8 mouse cellular contexts compared by ENCODE assay signal in the genomic region with DNA sequence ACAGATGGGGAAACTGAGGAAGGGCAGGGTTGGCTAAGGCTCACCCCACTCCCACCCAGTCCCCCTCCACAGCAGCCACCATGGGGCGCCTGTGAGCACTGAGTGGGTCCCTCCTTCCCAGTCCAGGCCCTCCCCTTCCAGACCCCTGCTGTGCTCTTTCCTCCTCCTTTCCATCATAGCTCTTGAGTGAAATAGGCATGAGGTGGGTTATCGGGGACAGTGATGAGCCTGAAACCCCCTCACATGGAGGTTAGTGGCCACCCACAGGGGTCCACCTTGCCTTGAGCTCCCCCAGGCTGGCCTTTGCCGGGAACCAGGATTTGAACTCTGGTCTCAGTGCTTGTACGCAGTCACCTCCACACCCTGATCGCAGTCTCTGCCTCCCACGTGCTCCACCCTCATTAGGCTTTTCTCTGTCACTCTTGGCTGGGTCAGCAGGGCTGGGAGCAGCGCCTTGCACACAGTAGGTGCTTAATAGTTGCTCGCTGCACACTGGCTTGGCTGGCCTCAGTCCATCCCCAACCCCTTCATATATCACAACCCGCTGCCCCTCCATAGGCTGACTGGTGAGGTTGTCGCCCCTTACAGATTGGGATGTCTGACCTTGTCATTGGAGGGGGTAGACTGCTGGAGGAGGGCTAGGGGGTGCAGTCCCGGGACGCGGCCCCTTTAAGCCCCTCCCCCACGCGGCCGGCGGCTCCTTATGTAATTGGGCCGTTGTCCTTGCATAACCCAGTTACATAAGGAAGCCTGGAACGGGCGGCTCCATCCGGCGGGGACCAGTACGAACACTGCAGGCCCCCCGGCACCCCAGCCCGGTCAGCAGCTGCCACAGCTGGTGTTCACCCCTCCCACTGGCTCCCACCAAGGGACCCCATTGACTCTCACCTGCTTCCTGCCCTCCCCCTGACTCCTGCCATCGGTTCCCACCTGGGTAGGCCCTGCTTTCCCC. TPM values are rescaled to one million over a fixed set of nuclear protein-coding genes. Genes with fewer than 3 reads are reported as not detected.
DNase-seq lines count a peak whose midpoint lies in the region; ATAC-seq and TF ChIP-seq lines count a peak whose summit lies in the region.

No protein-coding gene starts in this region.

- peaks cover 37% of the 10 kb centered on the region for H3K36me3 ChIP-seq in limb, embryonic 14.5 days (ENCODE audit: control insufficient read depth, insufficient read depth, low read length)
- H3K36me3 ChIP-seq in midbrain, embryonic 14.5 days (ENCODE audit: control insufficient read depth, insufficient read depth, low read length): no peaks in the 10 kb centered on the region
- H3K36me3 ChIP-seq in stomach, embryonic 16.5 days (ENCODE audit: control insufficient read depth, insufficient read depth, low read length): no peaks in the 10 kb centered on the region; the same call in 1 of the 2 replicates

- 0 out of 2 replicates have a peak overlapping the region, but pooled peaks have one; percentile 8 for H3K4me3 ChIP-seq in limb, embryonic 14.5 days (replicated peaks; ENCODE audit: low read length)
- H3K4me3 ChIP-seq in midbrain, embryonic 14.5 days (replicated peaks; ENCODE audit: low read depth, low read length): no peak overlapping the region
- H3K4me3 ChIP-seq in stomach, embryonic 16.5 days (replicated peaks; ENCODE audit: low read length): peak overlapping the region; percentile 16; the same call in 1 of the 2 replicates

- no peak for TF ChIP-seq POLR2A in limb, embryonic 14.5 days (IDR thresholded peaks at IDR 0.05; ENCODE audit: borderline replicate concordance, extremely low read depth, insufficient read depth, insufficient read length)

- 30% methylated on average over 23 of the region's 26 CpGs for WGBS in limb, embryonic 14.5 days
- 31% methylated on average over 26 of the region's 26 CpGs for WGBS in midbrain, embryonic 14.5 days
- 24% methylated on average over 26 of the region's 26 CpGs for WGBS in stomach, embryonic 16.5 days

- ATAC-seq in limb, embryonic 14.5 days (ENCODE audit: low FRiP score, low read depth): 0 out of 2 replicates have a peak, but pooled peaks have one; percentile 3
- no peak; the same call in 1 of the 2 replicates for ATAC-seq in midbrain, embryonic 14.5 days (ENCODE audit: low FRiP score, low TSS enrichment)
- ATAC-seq in stomach, embryonic 16.5 days (ENCODE audit: insufficient read depth, low FRiP score): peak; percentile 9; the same call in 1 of the 2 replicates

- H3K27me3 ChIP-seq in limb, embryonic 14.5 days (ENCODE audit: control insufficient read depth, insufficient read depth, low read length): no peaks in the 10 kb centered on the region
- H3K27me3 ChIP-seq in midbrain, embryonic 14.5 days (ENCODE audit: control insufficient read depth, insufficient read depth, low read length): peaks cover 1% of the 10 kb centered on the region; the same call in 1 of the 2 replicates
- no peaks in the 10 kb centered on the region for H3K27me3 ChIP-seq in stomach, embryonic 16.5 days (ENCODE audit: control insufficient read depth, insufficient read depth, low read length)

- H3K9me3 ChIP-seq in limb, embryonic 14.5 days (ENCODE audit: control insufficient read depth, low read length): no peaks in the 10 kb centered on the region
- no peaks in the 10 kb centered on the region for H3K9me3 ChIP-seq in midbrain, embryonic 14.5 days (ENCODE audit: control insufficient read depth, low read length)
- no peaks in the 10 kb centered on the region for H3K9me3 ChIP-seq in stomach, embryonic 16.5 days (replicated peaks; ENCODE audit: control insufficient read depth, low read length)

- 0 out of 2 replicates have a peak overlapping the region, but pooled peaks have one; percentile 10 for H3K27ac ChIP-seq in limb, embryonic 14.5 days (replicated peaks; ENCODE audit: low read depth, low read length)
- H3K27ac ChIP-seq in midbrain, embryonic 14.5 days (replicated peaks; ENCODE audit: low read depth, low read length): no peak overlapping the region
- H3K27ac ChIP-seq in stomach, embryonic 16.5 days (ENCODE audit: low read length): peak overlapping the region; percentile 94

- no peak overlapping the region; the same call in 1 of the 2 replicates for H3K9ac ChIP-seq in limb, embryonic 14.5 days (ENCODE audit: low read depth, low read length, severe bottlenecking)
- 0 out of 2 replicates have a peak overlapping the region, but pooled peaks have one; percentile 16 for H3K9ac ChIP-seq in midbrain, embryonic 14.5 days (replicated peaks; ENCODE audit: low read length)
- H3K9ac ChIP-seq in stomach, embryonic 16.5 days (ENCODE audit: low read length): peak overlapping the region; percentile 62

- peak overlapping the region; percentile 28 for H3K4me2 ChIP-seq in limb, embryonic 14.5 days (replicated peaks; ENCODE audit: low read depth, low read length, severe bottlenecking)
- peak overlapping the region; percentile 24; the same call in 1 of the 2 replicates for H3K4me2 ChIP-seq in midbrain, embryonic 14.5 days (ENCODE audit: low read length)
- peak overlapping the region; percentile 45 for H3K4me2 ChIP-seq in stomach, embryonic 16.5 days (ENCODE audit: low read depth, low read length)

- peak; percentile 85 for DNase-seq in cerebellum, adult 11 months
- no peak for DNase-seq in cerebellum, postnatal 4 days (ENCODE audit: low spot score in 2 of 2)
- DNase-seq in cerebellum, postnatal 25 days: peak; percentile 89 to 91
- peak; percentile 93 to 95 for DNase-seq in heart, adult 18-20 months
- peak; percentile 92 for DNase-seq in kidney, adult 11 months
- DNase-seq in limb, embryonic 14.5 days (ENCODE audit: low spot score): peak; percentile 59
- DNase-seq in midbrain, embryonic 14.5 days: peak; percentile 63

- peaks cover 73% of the 10 kb centered on the region for H3K4me1 ChIP-seq in limb, embryonic 14.5 days (ENCODE audit: control insufficient read depth, insufficient read depth, low read length)
- H3K4me1 ChIP-seq in midbrain, embryonic 14.5 days (ENCODE audit: control insufficient read depth, insufficient read depth, low read length): peaks cover 23% of the 10 kb centered on the region
- H3K4me1 ChIP-seq in stomach, embryonic 16.5 days (ENCODE audit: control insufficient read depth, insufficient read depth, low read length): peaks cover 87% of the 10 kb centered on the region

RNA-seq across cellular contexts. Expression of gene Smim24, which starts 20.7 kb away (rescaled TPM):
- total RNA-seq in heart, adult 18-20 months (2021): 1 to 10 TPM; 1.9 to 2.2 TPM
- polyA plus RNA-seq in limb, embryonic 14.5 days (2012; rRNA removed): 7.5 and 7.8 TPM in 2 replicates
- polyA plus RNA-seq in limb, embryonic 14.5 days (2014; fragmentation: Nextera tagmentation; extraction: Ambion mirVana): 4.3 and 4.6 TPM in 2 replicates
- polyA plus RNA-seq in midbrain, embryonic 14.5 days (2014; fragmentation: Nextera tagmentation; extraction: Ambion mirVana): 1.0 and 1.2 TPM in 2 replicates
- 61.8 and 65.3 TPM in 2 replicates for polyA plus RNA-seq in stomach, embryonic 16.5 days (2015; fragmentation: Nextera tagmentation; extraction: Ambion mirVana)

RNA-seq across cellular contexts. Expression of gene Gm48552, which starts 24.8 kb away (rescaled TPM):
- under 1 TPM in 1 of 2 experiments, not detected in 1; 0.51 TPM for total RNA-seq in heart, adult 18-20 months (2021)
- 6.8 and 9.5 TPM in 2 replicates for polyA plus RNA-seq in limb, embryonic 14.5 days (2012; rRNA removed)
- 0.99 and 1.2 TPM in 2 replicates for polyA plus RNA-seq in limb, embryonic 14.5 days (2014; fragmentation: Nextera tagmentation; extraction: Ambion mirVana)
- 1.3 and 2.9 TPM in 2 replicates for polyA plus RNA-seq in midbrain, embryonic 14.5 days (2014; fragmentation: Nextera tagmentation; extraction: Ambion mirVana)
- 1.3 and 1.5 TPM in 2 replicates for polyA plus RNA-seq in stomach, embryonic 16.5 days (2015; fragmentation: Nextera tagmentation; extraction: Ambion mirVana)

RNA-seq across cellular contexts. Expression of gene Gm48551, which starts 29.3 kb away (rescaled TPM):
- total RNA-seq in heart, adult 18-20 months (2021): 1 to 10 TPM in 1 of 2 experiments, under 1 TPM in 1; 0.65 to 2.3 TPM
- 4.3 and 5.0 TPM in 2 replicates for polyA plus RNA-seq in limb, embryonic 14.5 days (2012; rRNA removed)
- 1.1 and 2.9 TPM in 2 replicates for polyA plus RNA-seq in limb, embryonic 14.5 days (2014; fragmentation: Nextera tagmentation; extraction: Ambion mirVana)
- 4.5 and 8.2 TPM in 2 replicates for polyA plus RNA-seq in midbrain, embryonic 14.5 days (2014; fragmentation: Nextera tagmentation; extraction: Ambion mirVana)
- polyA plus RNA-seq in stomach, embryonic 16.5 days (2015; fragmentation: Nextera tagmentation; extraction: Ambion mirVana): 3.0 and 3.8 TPM in 2 replicates

RNA-seq across cellular contexts. Expression of gene Dohh, which starts 29.4 kb away (rescaled TPM):
- 10 to 100 TPM; 49.9 to 59.6 TPM for total RNA-seq in heart, adult 18-20 months (2021)
- 54.3 and 66.7 TPM in 2 replicates for polyA plus RNA-seq in limb, embryonic 14.5 days (2012; rRNA removed)
- polyA plus RNA-seq in limb, embryonic 14.5 days (2014; fragmentation: Nextera tagmentation; extraction: Ambion mirVana): 60.0 and 63.7 TPM in 2 replicates
- 59.5 and 79.6 TPM in 2 replicates for polyA plus RNA-seq in midbrain, embryonic 14.5 days (2014; fragmentation: Nextera tagmentation; extraction: Ambion mirVana)
- polyA plus RNA-seq in stomach, embryonic 16.5 days (2015; fragmentation: Nextera tagmentation; extraction: Ambion mirVana): 77.4 and 79.6 TPM in 2 replicates

RNA-seq across cellular contexts. Expression of gene Fzr1, which starts 35.3 kb away (rescaled TPM):
- total RNA-seq in heart, adult 18-20 months (2021): 10 to 100 TPM; 27.6 to 35.6 TPM
- polyA plus RNA-seq in limb, embryonic 14.5 days (2012; rRNA removed): 109 and 142 TPM in 2 replicates
- 92.8 and 95.5 TPM in 2 replicates for polyA plus RNA-seq in limb, embryonic 14.5 days (2014; fragmentation: Nextera tagmentation; extraction: Ambion mirVana)
- 122 and 146 TPM in 2 replicates for polyA plus RNA-seq in midbrain, embryonic 14.5 days (2014; fragmentation: Nextera tagmentation; extraction: Ambion mirVana)
- polyA plus RNA-seq in stomach, embryonic 16.5 days (2015; fragmentation: Nextera tagmentation; extraction: Ambion mirVana): 69.2 and 79.0 TPM in 2 replicates

Comparison
In these comparisons a context has a peak if more than half of its experiments do, and no peak if none do; other contexts are left out.
1. DNase-seq: peak in cerebellum, adult 11 months (single experiment), cerebellum, postnatal 25 days (2 of 2), heart, adult 18-20 months (2 of 2), kidney, adult 11 months (single experiment), limb, embryonic 14.5 days (single experiment) and midbrain, embryonic 14.5 days (single experiment); none in cerebellum, postnatal 4 days (0 of 2).
2. Peak in every context shown above with its lines, with median percentiles within 50 percentile points of each other: H3K4me2 ChIP-seq.